Mouse (Mus musculus): ENCODE measurements around the gene Als2. TPM values are rescaled to one million over a fixed set of nuclear protein-coding genes. Genes with fewer than 3 reads are reported as not detected.

Gene Als2
- polyA plus RNA-seq, 1 experiment from 2014 or later = 9.6 TPM

DNA sequence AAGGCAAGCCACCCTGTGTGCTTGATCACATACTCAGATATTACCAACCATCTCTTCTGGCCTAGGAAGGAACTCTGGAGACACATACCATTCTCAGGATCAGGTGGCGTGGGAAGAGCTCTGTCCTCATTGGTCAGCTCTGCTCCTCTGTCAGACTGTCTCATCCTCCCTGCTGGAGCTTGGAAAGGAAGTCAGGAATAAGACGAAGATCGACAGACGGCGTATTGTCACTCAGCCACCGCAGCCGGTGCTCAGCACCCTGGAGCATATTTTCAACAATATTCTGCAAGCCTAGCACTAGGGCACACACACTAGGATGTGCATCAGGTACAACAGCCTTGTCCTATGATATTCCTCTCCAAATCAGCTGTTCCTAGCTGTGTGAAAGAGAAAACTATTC lies 78.5 kb downstream of the Als2 start:
- Histone ChIP-seq H3K36me3 (ENCODE audit: control insufficient read depth, insufficient read depth, low read length) (peaks cover 8% of the 10 kb centered on the region), H3K9ac (ENCODE audit: low read length) (no peak overlapping the region), H3K4me3 (ENCODE audit: low read depth, low read length) (no peak overlapping the region), H3K27me3 (replicated peaks; ENCODE audit: control insufficient read depth, insufficient read depth, low read length) (no peaks in the 10 kb centered on the region), H3K4me2 (ENCODE audit: low read length) (no peak overlapping the region), H3K27ac (ENCODE audit: low read depth) (no peak overlapping the region), H3K9me3 (ENCODE audit: control insufficient read depth, low read length) (no peaks in the 10 kb centered on the region), H3K4me1 (replicated peaks; ENCODE audit: control insufficient read depth, insufficient read depth, low read length) (no peaks in the 10 kb centered on the region)
- DNase-seq (ENCODE audit: low spot score) (no peak), ATAC-seq (replicated peaks; ENCODE audit: low FRiP score, low TSS enrichment, low read depth) (no peak)
- WGBS = 83% methylated on average over 7 of the region's 7 CpGs

DNA sequence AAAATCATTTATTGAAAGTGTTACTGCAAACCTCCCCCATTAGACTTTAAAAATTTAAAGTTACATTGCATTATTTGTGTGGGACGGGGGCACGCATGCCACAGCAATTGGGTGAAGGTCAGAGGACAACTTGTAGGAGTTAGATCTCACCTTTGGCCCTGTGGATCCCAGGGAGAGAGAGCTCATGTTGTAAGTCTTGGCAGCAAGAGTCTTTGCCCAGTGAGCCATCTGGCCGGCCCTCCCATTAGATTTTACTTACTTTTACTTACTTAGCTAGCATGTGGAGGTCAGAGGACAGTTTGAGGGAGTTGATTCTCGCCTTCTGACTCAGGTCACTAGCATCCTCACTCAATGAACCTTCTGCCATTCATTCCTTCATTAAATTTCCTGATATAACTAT lies 79.2 kb downstream of the Als2 start:
- H3K36me3 ChIP-seq (ENCODE audit: control insufficient read depth, insufficient read depth, low read length) = peaks cover 3% of the 10 kb centered on the region; the same call in 1 of the 2 replicates
- H3K27ac ChIP-seq (ENCODE audit: low read depth) = no peak overlapping the region
- H3K27me3 ChIP-seq (replicated peaks; ENCODE audit: control insufficient read depth, insufficient read depth, low read length) = no peaks in the 10 kb centered on the region
- H3K9ac ChIP-seq (ENCODE audit: low read length) = no peak overlapping the region
- no peak overlapping the region for H3K4me3 ChIP-seq (ENCODE audit: low read depth, low read length)
- H3K9me3 ChIP-seq (ENCODE audit: control insufficient read depth, low read length) = no peaks in the 10 kb centered on the region
- 84% methylated on average over 4 of the region's 4 CpGs for WGBS
- no peaks in the 10 kb centered on the region for H3K4me1 ChIP-seq (replicated peaks; ENCODE audit: control insufficient read depth, insufficient read depth, low read length)
- H3K4me2 ChIP-seq (ENCODE audit: low read length) = no peak overlapping the region
- ATAC-seq (replicated peaks; ENCODE audit: low FRiP score, low TSS enrichment, low read depth) (no peak), DNase-seq (ENCODE audit: low spot score) (no peak)

DNA sequence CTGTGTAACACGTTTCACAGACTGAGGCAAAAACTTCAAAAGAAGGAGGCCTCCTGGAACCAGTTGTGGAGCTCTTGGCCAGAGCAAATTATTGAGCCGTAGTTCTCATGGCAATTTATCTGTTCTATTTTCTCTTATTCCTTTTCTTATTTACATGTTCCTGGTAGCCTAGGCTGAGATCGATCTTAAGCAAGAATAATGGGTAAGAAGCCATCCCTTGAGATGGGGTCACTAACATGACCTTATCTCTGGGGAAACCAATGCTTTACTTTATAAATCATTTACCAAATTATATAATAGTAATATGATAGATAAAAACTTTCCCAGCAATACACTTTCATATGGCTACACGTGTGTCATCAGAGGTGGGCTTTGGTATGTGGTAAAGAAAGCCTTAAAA lies 84.7 kb downstream of the Als2 start:
- ATAC-seq (replicated peaks; ENCODE audit: low FRiP score, low TSS enrichment, low read depth) = no peak
- DNase-seq (ENCODE audit: low spot score) = no peak
- Histone ChIP-seq H3K27me3 (replicated peaks; ENCODE audit: control insufficient read depth, insufficient read depth, low read length) (no peaks in the 10 kb centered on the region), H3K4me2 (ENCODE audit: low read length) (no peak overlapping the region), H3K27ac (ENCODE audit: low read depth) (no peak overlapping the region), H3K9me3 (ENCODE audit: control insufficient read depth, low read length) (no peaks in the 10 kb centered on the region), H3K4me3 (ENCODE audit: low read depth, low read length) (no peak overlapping the region), H3K9ac (ENCODE audit: low read length) (no peak overlapping the region), H3K36me3 (ENCODE audit: control insufficient read depth, insufficient read depth, low read length) (no peaks in the 10 kb centered on the region), H3K4me1 (replicated peaks; ENCODE audit: control insufficient read depth, insufficient read depth, low read length) (no peaks in the 10 kb centered on the region)
- WGBS = 77% methylated on average over 4 of the region's 4 CpGs

DNA sequence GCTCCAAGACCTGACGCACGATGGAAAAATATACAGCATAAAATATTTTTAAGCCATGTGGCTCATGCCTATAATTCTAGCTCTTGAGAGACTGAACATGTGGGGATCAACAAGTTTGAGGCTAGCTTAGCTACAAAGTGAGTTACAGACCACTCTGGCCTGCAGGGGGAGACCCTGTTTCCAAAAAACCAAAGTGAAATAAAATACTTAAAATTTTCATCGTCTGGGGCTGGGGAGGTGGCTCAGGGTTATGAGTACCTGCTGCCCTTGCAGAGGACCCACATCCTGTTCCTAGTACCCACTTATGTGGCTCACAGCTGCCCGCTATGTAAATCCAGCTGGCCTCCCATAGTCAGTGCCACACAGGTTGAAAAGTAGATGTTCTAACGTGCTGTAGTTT lies 86.5 kb downstream of the Als2 start:
- WGBS = 71% methylated on average over 5 of the region's 5 CpGs
- H3K27ac ChIP-seq (ENCODE audit: low read depth) = no peak overlapping the region
- ATAC-seq (replicated peaks; ENCODE audit: low FRiP score, low TSS enrichment, low read depth) (no peak), DNase-seq (ENCODE audit: low spot score) (no peak)
- H3K4me3 ChIP-seq (ENCODE audit: low read depth, low read length) = no peak overlapping the region
- no peak overlapping the region for H3K4me2 ChIP-seq (ENCODE audit: low read length)
- no peaks in the 10 kb centered on the region for H3K9me3 ChIP-seq (ENCODE audit: control insufficient read depth, low read length)
- H3K27me3 ChIP-seq (replicated peaks; ENCODE audit: control insufficient read depth, insufficient read depth, low read length) = no peaks in the 10 kb centered on the region
- H3K36me3 ChIP-seq (ENCODE audit: control insufficient read depth, insufficient read depth, low read length) = no peaks in the 10 kb centered on the region
- H3K9ac ChIP-seq (ENCODE audit: low read length) = no peak overlapping the region
- H3K4me1 ChIP-seq (replicated peaks; ENCODE audit: control insufficient read depth, insufficient read depth, low read length) = no peaks in the 10 kb centered on the region

DNA sequence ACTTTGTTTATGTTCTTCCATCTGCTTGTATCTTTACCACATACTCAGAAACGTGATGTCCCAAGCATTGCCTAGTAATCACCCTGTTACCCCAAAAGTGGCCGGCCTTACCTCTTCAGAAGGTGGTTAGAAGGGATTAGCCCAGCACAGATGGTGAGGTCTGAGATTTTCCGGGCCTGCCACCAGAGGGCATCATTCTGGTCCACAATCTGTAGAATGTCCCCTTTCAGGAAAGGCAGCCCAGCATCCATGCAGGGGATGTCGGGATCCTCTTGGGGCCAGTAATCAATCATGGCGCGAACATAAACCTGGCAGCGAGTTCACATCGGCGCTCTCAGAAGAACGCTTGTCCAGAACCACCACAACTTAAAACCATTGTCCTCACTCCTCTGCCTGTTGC lies 92.5 kb downstream of the Als2 start:
- H3K27me3 ChIP-seq (replicated peaks; ENCODE audit: control insufficient read depth, insufficient read depth, low read length) = no peaks in the 10 kb centered on the region
- no peak for ATAC-seq (replicated peaks; ENCODE audit: low FRiP score, low TSS enrichment, low read depth)
- H3K4me1 ChIP-seq (replicated peaks; ENCODE audit: control insufficient read depth, insufficient read depth, low read length) = no peaks in the 10 kb centered on the region
- H3K4me3 ChIP-seq (ENCODE audit: low read depth, low read length) = no peak overlapping the region
- WGBS = 73% methylated on average over 10 of the region's 10 CpGs
- H3K9me3 ChIP-seq (ENCODE audit: control insufficient read depth, low read length) = no peaks in the 10 kb centered on the region
- H3K9ac ChIP-seq (ENCODE audit: low read length) = no peak overlapping the region
- no peak overlapping the region for H3K27ac ChIP-seq (ENCODE audit: low read depth)
- no peak for DNase-seq (ENCODE audit: low spot score)
- H3K4me2 ChIP-seq (ENCODE audit: low read length) = no peak overlapping the region
- H3K36me3 ChIP-seq (ENCODE audit: control insufficient read depth, insufficient read depth, low read length) = no peaks in the 10 kb centered on the region

DNA sequence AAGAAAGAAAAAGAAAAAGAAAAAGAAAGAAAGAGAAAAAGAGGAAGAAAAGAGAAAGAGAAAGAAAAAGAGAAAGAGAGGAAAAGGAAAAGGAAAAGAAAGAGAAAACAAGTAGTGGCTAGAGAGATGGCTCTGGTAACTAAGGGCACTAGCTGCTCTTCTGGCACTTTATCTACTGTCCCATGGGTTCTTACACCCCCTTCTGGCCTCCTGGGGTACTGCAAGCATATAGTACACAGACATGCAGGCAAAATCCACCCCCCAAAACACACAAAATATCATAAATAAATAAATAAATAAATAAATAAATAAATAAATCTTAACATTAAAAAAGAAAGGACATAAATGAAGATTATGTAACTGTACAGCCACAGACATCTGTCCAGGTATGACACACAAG lies 94.2 kb downstream of the Als2 start:
- Histone ChIP-seq H3K27me3 (replicated peaks; ENCODE audit: control insufficient read depth, insufficient read depth, low read length) (no peaks in the 10 kb centered on the region), H3K4me1 (replicated peaks; ENCODE audit: control insufficient read depth, insufficient read depth, low read length) (no peaks in the 10 kb centered on the region), H3K27ac (ENCODE audit: low read depth) (no peak overlapping the region), H3K36me3 (ENCODE audit: control insufficient read depth, insufficient read depth, low read length) (no peaks in the 10 kb centered on the region), H3K4me2 (ENCODE audit: low read length) (no peak overlapping the region), H3K9me3 (ENCODE audit: control insufficient read depth, low read length) (no peaks in the 10 kb centered on the region), H3K9ac (ENCODE audit: low read length) (no peak overlapping the region), H3K4me3 (ENCODE audit: low read depth, low read length) (no peak overlapping the region)
- DNase-seq (ENCODE audit: low spot score) (peak; percentile 77), ATAC-seq (replicated peaks; ENCODE audit: low FRiP score, low TSS enrichment, low read depth) (no peak)

DNA sequence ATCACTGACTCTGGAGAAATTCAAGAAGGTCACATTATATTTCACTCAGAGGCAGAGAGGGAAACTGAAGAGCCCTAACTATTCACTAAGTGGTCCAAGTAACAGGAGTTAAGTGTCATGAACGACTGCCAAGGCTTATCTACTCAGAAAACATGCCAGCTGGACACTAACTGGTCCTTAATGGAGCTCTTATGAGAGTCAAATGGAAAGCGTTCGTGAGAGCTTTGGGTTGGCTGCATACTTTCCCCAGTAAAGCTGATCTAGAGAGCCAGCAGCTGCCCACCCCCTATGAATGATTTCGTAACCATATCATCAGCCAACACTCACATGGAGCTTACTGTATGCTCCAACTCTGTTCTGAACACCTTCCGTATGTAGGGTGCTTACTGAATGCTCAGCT lies 102.6 kb downstream of the Als2 start:
- Histone ChIP-seq H3K27me3 (replicated peaks; ENCODE audit: control insufficient read depth, insufficient read depth, low read length) (no peaks in the 10 kb centered on the region), H3K27ac (ENCODE audit: low read depth) (no peak overlapping the region), H3K4me1 (replicated peaks; ENCODE audit: control insufficient read depth, insufficient read depth, low read length) (no peaks in the 10 kb centered on the region), H3K4me2 (ENCODE audit: low read length) (no peak overlapping the region), H3K9ac (ENCODE audit: low read length) (no peak overlapping the region), H3K36me3 (ENCODE audit: control insufficient read depth, insufficient read depth, low read length) (no peaks in the 10 kb centered on the region), H3K9me3 (ENCODE audit: control insufficient read depth, low read length) (no peaks in the 10 kb centered on the region), H3K4me3 (ENCODE audit: low read depth, low read length) (no peak overlapping the region)
- DNase-seq (ENCODE audit: low spot score) (no peak), ATAC-seq (replicated peaks; ENCODE audit: low FRiP score, low TSS enrichment, low read depth) (no peak)
- WGBS = 69% methylated on average over 5 of the region's 5 CpGs

DNA sequence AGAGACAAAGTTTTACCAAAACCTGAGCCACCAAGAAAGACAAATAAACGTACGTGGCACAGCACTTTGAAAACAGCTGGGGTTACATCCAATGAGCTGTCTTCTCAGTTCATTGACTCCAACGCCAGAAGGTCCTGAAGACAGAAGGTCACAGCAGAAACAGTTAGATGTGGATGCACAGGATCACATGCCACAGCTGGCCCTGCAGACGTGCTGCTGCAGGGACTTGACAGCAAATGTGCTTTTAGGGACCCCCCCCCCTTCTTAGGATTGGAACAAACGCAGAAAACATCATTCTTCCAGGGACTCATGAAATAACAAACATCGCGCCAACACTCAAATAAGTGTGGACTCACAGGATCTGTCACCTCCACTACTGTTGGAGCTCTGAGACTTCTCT lies 108.2 kb downstream of the Als2 start:
- 70% methylated on average over 7 of the region's 7 CpGs for WGBS
- Histone ChIP-seq H3K4me1 (replicated peaks; ENCODE audit: control insufficient read depth, insufficient read depth, low read length) (no peaks in the 10 kb centered on the region), H3K4me2 (ENCODE audit: low read length) (no peak overlapping the region), H3K27me3 (replicated peaks; ENCODE audit: control insufficient read depth, insufficient read depth, low read length) (no peaks in the 10 kb centered on the region), H3K36me3 (ENCODE audit: control insufficient read depth, insufficient read depth, low read length) (no peaks in the 10 kb centered on the region), H3K9ac (ENCODE audit: low read length) (no peak overlapping the region), H3K9me3 (ENCODE audit: control insufficient read depth, low read length) (no peaks in the 10 kb centered on the region), H3K27ac (ENCODE audit: low read depth) (no peak overlapping the region), H3K4me3 (ENCODE audit: low read depth, low read length) (no peak overlapping the region)
- ATAC-seq (replicated peaks; ENCODE audit: low FRiP score, low TSS enrichment, low read depth) (no peak), DNase-seq (ENCODE audit: low spot score) (no peak)

DNA sequence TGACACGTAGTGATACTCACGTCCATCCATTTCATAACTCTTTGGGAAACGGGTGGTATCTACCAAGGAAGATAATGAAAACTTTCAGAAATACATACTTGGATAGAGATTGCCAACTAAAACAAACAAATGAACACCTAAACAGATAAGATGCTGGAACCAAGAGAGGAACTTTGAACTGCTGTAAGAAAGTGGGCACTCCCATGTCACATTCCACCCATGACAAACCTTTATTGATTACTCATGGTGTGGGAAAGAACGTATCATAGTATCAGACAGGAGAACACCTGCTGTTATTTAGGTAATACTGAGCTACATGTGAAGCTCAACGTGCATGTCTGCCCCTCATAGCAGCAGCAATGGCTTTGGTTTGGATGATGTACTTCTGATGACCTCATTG lies 111.5 kb downstream of the Als2 start:
- Histone ChIP-seq H3K9ac (ENCODE audit: low read length) (no peak overlapping the region), H3K9me3 (ENCODE audit: control insufficient read depth, low read length) (no peaks in the 10 kb centered on the region), H3K36me3 (ENCODE audit: control insufficient read depth, insufficient read depth, low read length) (no peaks in the 10 kb centered on the region), H3K27me3 (replicated peaks; ENCODE audit: control insufficient read depth, insufficient read depth, low read length) (no peaks in the 10 kb centered on the region), H3K4me1 (replicated peaks; ENCODE audit: control insufficient read depth, insufficient read depth, low read length) (peaks cover 1% of the 10 kb centered on the region; the same call in 1 of the 2 replicates), H3K27ac (ENCODE audit: low read depth) (no peak overlapping the region), H3K4me2 (ENCODE audit: low read length) (no peak overlapping the region), H3K4me3 (ENCODE audit: low read depth, low read length) (no peak overlapping the region)
- WGBS = 70% methylated on average over 5 of the region's 5 CpGs
- DNase-seq (ENCODE audit: low spot score) = no peak
- no peak for ATAC-seq (replicated peaks; ENCODE audit: low FRiP score, low TSS enrichment, low read depth)
